Mouse (Mus musculus) midbrain, embryonic 16.5 days (tissue): ENCODE results near the gene Gm45711. TPM values are rescaled to one million over a fixed set of nuclear protein-coding genes. Genes with fewer than 3 reads are reported as not detected.
"Not testable (repeated sequence)": the region's sequence is repeated elsewhere in the genome, so short reads cannot be mapped to it uniquely, and the experiment has no call there.

Experiments
- ATAC-seq: fragments of 200-750 bp; cut with Nextera tagmentation; 2 replicates; pipeline ENCODE4 v1.8.0; 2017; ENCODE audit warnings: moderate TSS enrichment
- H3K27ac ChIP-seq: fragments of 300-500 bp; sonication (generic); 2 replicates; pipeline ENCODE4 v1.5.1; 2014; ENCODE audit warnings: mild to moderate bottlenecking, low read length, mixed read lengths
- H3K27me3 ChIP-seq: fragments of 300-500 bp; sonication (generic); 2 replicates; pipeline ENCODE4 v1.6.1; 2014; ENCODE audit warnings: low read depth, low read length, mixed read lengths; ENCODE audit not compliant: control insufficient read depth, insufficient read depth
- H3K36me3 ChIP-seq: fragments of 300-500 bp; sonication (generic); 2 replicates; pipeline ENCODE4 v1.6.1; 2014; ENCODE audit warnings: mild to moderate bottlenecking, low read length, moderate library complexity, mixed read lengths; ENCODE audit not compliant: control insufficient read depth, insufficient read depth
- H3K4me1 ChIP-seq: fragments of 300-500 bp; sonication (generic); 2 replicates; pipeline ENCODE4 v1.6.1; 2014; ENCODE audit warnings: mild to moderate bottlenecking, low read length, mixed read lengths; ENCODE audit not compliant: control insufficient read depth, insufficient read depth
- H3K4me2 ChIP-seq: fragments of 300-500 bp; sonication (generic); 2 replicates; pipeline ENCODE4 v1.6.1; 2014; ENCODE audit warnings: mild to moderate bottlenecking, low read length, mixed read lengths
- H3K4me3 ChIP-seq: fragments of 300-500 bp; sonication (generic); 2 replicates; pipeline ENCODE4 v1.5.1; 2014; ENCODE audit warnings: low read depth, mild to moderate bottlenecking, low read length, moderate library complexity, mixed read lengths
- H3K9ac ChIP-seq: fragments of 300-500 bp; sonication (generic); 2 replicates; pipeline ENCODE4 v1.6.1; 2014; ENCODE audit warnings: low read depth, low read length, mixed read lengths
- H3K9me3 ChIP-seq: fragments of 300-500 bp; sonication (generic); replicated peaks from 2 replicates; pipeline ENCODE4 v1.6.1; 2014; ENCODE audit warnings: mild to moderate bottlenecking, low read length, mixed read lengths; ENCODE audit not compliant: control insufficient read depth, poor library complexity, severe bottlenecking
- WGBS: fragments of 180-500 bp; shearing (Covaris S2); extraction: QIAGEN DNeasy Blood & Tissue Kit; methylation state at CpG from one replicate; pipeline ENCODE4 v1.1.7; 2014; 5-methylcytosine and 5-hydroxymethylcytosine counted together
- polyA plus RNA-seq: library from polyadenylated mRNA; unstranded; fragments of >200 nt; fragmentation: Nextera tagmentation; extraction: Ambion mirVana; gene quantifications from 2 replicates; pipeline ENCODE4 v1.2.1, GENCODE M21; 2015

Gm45711 gene
- polyA plus RNA-seq, 1 experiment from 2014 or later = not detected

DNA sequence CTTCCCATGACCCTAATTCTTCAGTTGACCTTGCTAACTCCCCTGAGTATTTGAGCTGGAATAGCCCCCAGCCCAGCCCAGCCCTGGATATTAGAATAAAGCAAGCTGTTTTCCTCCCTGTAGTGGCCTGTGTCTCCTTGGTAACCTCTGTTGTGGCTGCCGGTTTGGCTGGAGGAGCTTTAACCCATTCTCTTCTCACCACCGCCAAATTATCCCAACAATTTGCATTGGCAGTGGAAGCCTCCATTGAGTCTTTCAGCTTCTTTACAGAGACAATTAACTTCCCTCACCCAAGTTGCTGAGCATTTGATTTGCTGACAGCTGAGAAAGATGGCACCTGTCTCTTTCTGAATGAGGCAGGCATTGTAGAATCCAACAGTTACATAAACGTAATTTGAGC lies 8.3 kb downstream of the Gm45711 start:
- not testable (repeated sequence) for H3K4me1 ChIP-seq, H3K27me3 ChIP-seq, H3K4me2 ChIP-seq, H3K4me3 ChIP-seq, H3K27ac ChIP-seq, H3K36me3 ChIP-seq, H3K9me3 ChIP-seq, H3K9ac ChIP-seq
- ATAC-seq = 0 out of 2 replicates have a peak, but pooled peaks have one; percentile 70
- 2% methylated on average over 3 of the region's 3 CpGs for WGBS

GRCm38 (mm10) chr8:104294396-104294795 lies 15.5 kb downstream of the Gm45711 start:
- ATAC-seq = no peak
- Histone ChIP-seq H3K27ac (no peak overlapping the region), H3K4me3 (no peak overlapping the region), H3K36me3 (no peaks in the 10 kb centered on the region), H3K4me2 (no peak overlapping the region), H3K9me3 (no peaks in the 10 kb centered on the region), H3K9ac (no peak overlapping the region), H3K27me3 (no peaks in the 10 kb centered on the region), H3K4me1 (no peaks in the 10 kb centered on the region)
- WGBS = 92% methylated on average over 1 of the region's 1 CpGs

- not testable (repeated sequence) for H3K36me3 ChIP-seq, H3K4me3 ChIP-seq, H3K27me3 ChIP-seq, H3K4me1 ChIP-seq, H3K27ac ChIP-seq, H3K4me2 ChIP-seq, ATAC-seq, H3K9me3 ChIP-seq, H3K9ac ChIP-seq
- 95% methylated on average over 11 of the region's 12 CpGs for WGBS
Observed at GRCm38 (mm10) chr8:104293081-104293480, 16.8 kb downstream of the Gm45711 start, which contains the start of gene Cmtm2a. TSS of gene Cmtm2a (minus strand) at chr8:104293181.

DNA sequence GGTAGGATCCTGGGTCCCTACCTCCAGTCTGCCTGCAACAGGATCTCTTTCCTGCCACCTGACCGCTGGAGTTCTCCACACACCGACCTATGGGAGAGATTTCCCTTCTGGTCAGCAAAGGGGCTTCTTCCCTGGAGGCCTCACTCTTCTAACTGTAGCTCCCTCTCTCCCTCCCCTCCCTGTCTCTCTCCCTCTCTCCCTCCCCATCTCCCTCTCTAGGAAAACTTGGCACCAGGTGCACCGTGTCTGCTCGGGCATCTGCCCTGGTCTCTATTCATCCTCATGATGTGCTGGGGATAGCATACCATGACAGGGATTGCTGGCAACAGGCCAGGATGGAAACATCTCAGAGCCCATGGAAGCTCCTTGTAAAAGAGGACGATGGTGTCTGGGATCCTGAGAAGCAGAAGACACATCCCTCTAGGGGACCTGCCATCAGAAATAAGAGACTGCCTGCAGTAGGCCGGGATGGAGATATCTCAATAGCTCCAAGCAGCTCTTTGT lies 40.9 kb downstream of the Gm45711 start:
- Histone ChIP-seq H3K4me3 (no peak overlapping the region), H3K9ac (no peak overlapping the region), H3K27ac (no peak overlapping the region), H3K9me3 (no peaks in the 10 kb centered on the region), H3K27me3 (no peaks in the 10 kb centered on the region), H3K4me1 (no peaks in the 10 kb centered on the region), H3K36me3 (0 out of 2 replicates have a peak, but pooled peaks cover 2% of the 10 kb centered on the region), H3K4me2 (no peak overlapping the region)
- WGBS = 89% methylated on average over 6 of the region's 6 CpGs
- ATAC-seq = no peak

DNA sequence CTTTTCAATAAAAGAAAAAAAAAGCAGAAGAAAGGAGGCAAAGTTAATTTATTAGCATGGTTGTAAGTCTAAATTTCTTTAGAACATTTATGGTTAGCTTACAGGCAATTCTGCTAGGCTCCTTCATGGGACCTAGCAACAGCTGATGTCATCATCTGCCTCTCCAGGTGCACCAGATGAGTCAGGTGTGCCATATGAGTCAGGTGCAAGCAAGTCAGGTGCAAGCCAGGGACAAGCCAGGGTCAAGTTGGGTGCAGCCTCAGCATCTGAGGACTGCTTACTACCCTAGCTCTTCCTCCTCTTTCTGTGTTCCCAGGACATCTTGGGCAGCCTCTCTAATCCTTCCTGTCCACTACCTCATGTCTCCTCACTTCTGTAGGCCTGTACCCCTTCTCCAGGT lies 41.5 kb downstream of the Gm45711 start:
- Histone ChIP-seq H3K9ac (no peak overlapping the region), H3K27me3 (no peaks in the 10 kb centered on the region), H3K4me2 (no peak overlapping the region), H3K4me1 (no peaks in the 10 kb centered on the region), H3K9me3 (no peaks in the 10 kb centered on the region), H3K27ac (no peak overlapping the region), H3K4me3 (no peak overlapping the region), H3K36me3 (peaks cover 5% of the 10 kb centered on the region; the same call in 1 of the 2 replicates)
- ATAC-seq = no peak

GRCm38 (mm10) chr8:104264271-104264935 lies 45.5 kb downstream of the Gm45711 start:
- 98% methylated on average over 22 of the region's 22 CpGs for WGBS
- not testable (repeated sequence) for H3K27ac ChIP-seq, H3K4me1 ChIP-seq, H3K9me3 ChIP-seq, H3K4me3 ChIP-seq, ATAC-seq, H3K27me3 ChIP-seq, H3K4me2 ChIP-seq, H3K9ac ChIP-seq, H3K36me3 ChIP-seq

DNA sequence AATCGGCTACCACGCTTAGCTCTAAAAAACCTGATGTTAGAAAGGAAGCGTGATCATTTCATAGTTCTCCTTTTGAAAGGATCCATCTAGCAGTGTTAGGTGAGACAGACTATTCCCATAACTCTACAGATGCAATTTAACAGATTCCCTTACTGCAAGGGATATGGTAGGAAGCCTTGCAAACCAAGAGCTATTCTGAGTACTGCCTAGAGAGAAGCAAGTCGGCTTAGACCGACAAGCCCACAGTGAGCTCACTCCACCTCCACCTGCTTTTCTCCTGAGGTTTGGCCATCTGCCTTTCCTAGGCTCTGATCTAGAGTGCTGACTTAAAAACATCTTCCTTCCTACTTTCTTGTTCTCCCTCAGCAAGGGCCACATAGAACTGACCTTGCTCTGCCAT lies 48.1 kb downstream of the Gm45711 start:
- H3K4me1 ChIP-seq, H3K4me2 ChIP-seq, H3K27me3 ChIP-seq, H3K4me3 ChIP-seq, H3K27ac ChIP-seq, ATAC-seq, H3K9ac ChIP-seq, H3K9me3 ChIP-seq: not testable (repeated sequence)
- 96% methylated on average over 5 of the region's 5 CpGs for WGBS
- peaks cover 26% of the 10 kb centered on the region for H3K36me3 ChIP-seq

DNA sequence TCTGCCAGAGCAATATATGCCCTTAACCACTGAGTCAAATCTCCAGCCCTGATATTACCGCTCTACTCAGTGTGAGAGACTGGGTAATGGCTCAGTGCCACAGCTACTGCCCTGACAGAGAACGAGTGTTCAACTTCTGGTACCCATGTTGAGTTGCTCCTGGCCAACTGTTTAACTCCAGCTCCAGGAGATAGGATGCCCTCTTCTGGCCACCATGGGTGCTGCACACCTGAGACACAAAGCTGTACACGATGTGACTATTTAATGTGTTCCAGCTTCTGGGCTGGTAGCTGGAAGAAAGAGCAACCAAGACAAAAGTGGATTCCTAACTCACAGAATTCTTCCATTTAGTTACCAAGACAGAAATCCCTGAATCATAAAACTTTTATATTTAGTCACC lies 56.9 kb downstream of the Gm45711 start:
- H3K4me3 ChIP-seq = no peak overlapping the region
- no peak for ATAC-seq
- H3K9ac ChIP-seq = no peak overlapping the region
- peaks cover 7% of the 10 kb centered on the region for H3K36me3 ChIP-seq
- H3K9me3 ChIP-seq = peaks cover 2% of the 10 kb centered on the region; the same call in 1 of the 2 replicates
- no peaks in the 10 kb centered on the region for H3K27me3 ChIP-seq
- H3K4me2 ChIP-seq = no peak overlapping the region
- H3K4me1 ChIP-seq = peaks cover 11% of the 10 kb centered on the region
- no peak overlapping the region for H3K27ac ChIP-seq
- 90% methylated on average over 3 of the region's 3 CpGs for WGBS

DNA sequence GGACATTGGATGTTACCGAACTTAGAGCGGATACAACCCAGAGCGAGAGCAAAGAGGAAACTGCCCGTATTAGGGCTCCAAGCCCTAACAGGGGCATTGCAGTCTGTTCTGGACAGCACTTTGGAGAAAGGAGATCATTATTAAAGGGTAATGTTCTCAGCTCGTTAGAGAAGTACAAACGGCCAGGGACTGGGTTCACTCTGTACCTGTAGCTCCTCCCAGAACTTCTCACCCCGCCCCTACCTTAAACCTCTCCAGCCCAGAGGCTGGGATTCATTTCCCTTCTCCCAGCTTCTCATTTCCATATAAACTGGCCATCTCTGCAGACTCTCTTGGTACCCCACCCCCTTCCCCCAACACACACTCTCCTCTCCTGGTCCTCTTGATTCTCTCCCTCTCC lies 58.4 kb downstream of the Gm45711 start:
- Histone ChIP-seq H3K4me3 (peak overlapping the region; percentile 72), H3K9ac (no peak overlapping the region; the same call in 1 of the 2 replicates), H3K36me3 (no peaks in the 10 kb centered on the region), H3K4me2 (peak overlapping the region; percentile 75), H3K4me1 (peaks cover 24% of the 10 kb centered on the region), H3K27me3 (no peaks in the 10 kb centered on the region), H3K9me3 (no peaks in the 10 kb centered on the region), H3K27ac (no peak overlapping the region)
- 1% methylated on average over 7 of the region's 7 CpGs for WGBS
- ATAC-seq = 0 out of 2 replicates have a peak, but pooled peaks have one; percentile 0
